Mouse (Mus musculus) myocyte (in vitro differentiated cells): ENCODE measurements around the gene Agmat.

Experiments
- CEBPB ChIP-seq: IDR thresholded peaks from 2 replicates; pipeline ENCODE4 v1.6.1; 2011; ENCODE audit warnings: mild to moderate bottlenecking, moderate library complexity; ENCODE audit not compliant: poor library complexity, insufficient read depth, severe bottlenecking
- POLR2A ChIP-seq: IDR thresholded peaks from one replicate; pipeline ENCODE4 v1.6.1; 2011; ENCODE audit warnings: low read depth, mild to moderate bottlenecking, control low read depth, moderate library complexity; ENCODE audit not compliant: insufficient read length
- USF1 ChIP-seq: IDR thresholded peaks from one replicate; pipeline ENCODE4 v1.6.1; 2011; ENCODE audit warnings: low read depth, mild to moderate bottlenecking, control low read depth, moderate library complexity

DNA sequence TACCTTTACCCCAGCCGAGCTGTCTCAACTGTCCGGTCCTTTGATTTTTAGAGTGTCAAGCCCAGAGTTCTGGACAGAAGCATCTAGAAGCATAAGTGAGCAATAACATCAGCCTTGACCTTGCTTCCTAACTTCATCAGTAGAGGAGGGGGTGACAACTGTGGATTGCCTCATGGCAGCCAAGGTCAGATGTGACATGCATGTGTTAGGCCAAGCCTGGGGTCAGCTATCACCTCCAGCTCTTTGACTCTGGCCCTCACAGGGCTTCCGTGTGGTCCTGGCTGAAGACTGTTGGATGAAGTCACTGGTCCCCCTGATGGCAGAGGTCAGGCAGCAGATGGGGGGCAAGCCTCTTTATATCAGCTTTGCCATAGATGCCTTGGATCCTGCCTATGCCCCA, 10.7 kb downstream of the Agmat start:
- no peak for TF ChIP-seq USF1
- TF ChIP-seq POLR2A = no peak
- TF ChIP-seq CEBPB = no peak
